Mouse (Mus musculus) right cerebral cortex, adult 2 months (tissue): ENCODE results near the gene Ank3.

ENCODE experiments used
- DNase-seq, 2 experiments: peaks; one replicate each; pipeline ENCODE4 v3.0.0; 2021 to 2022; ENCODE audit warnings: low spot score in 2 of 2

Ank3 gene

DNA sequence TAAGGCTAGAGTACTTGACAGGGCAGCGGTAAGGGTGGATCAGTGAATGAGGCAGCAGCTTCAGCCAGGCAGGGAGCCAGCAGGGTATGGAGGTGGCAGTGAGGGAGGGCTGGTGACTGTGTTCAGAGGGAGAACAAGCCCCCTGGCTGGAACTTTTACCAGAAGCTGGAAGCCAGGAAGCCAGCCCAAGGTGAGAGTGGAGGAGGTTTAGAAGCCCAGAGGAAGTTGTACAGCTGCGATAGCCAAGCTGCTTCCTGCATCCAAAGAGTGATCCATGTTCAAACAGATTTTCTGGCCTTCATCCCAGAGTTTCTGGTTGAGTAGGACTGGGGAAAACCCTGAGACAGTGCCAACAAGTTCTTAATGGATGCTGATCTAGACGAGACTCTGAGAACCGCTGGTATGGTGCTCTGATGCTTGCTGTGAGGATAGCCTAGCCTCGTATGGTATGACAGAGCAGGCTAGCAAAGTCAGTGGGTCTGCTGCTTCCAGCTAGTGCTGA, 213.3 kb downstream of the Ank3 start:
- peak; percentile 50 to 67 for DNase-seq

GRCm38 (mm10) chr10:69616953-69617352, 218.4 kb downstream of the Ank3 start:
- no peak for DNase-seq

- no peak for DNase-seq
These were observed 219.1 kb downstream of the Ank3 start for GRCm38 (mm10) chr10:69617537-69618112.

DNA sequence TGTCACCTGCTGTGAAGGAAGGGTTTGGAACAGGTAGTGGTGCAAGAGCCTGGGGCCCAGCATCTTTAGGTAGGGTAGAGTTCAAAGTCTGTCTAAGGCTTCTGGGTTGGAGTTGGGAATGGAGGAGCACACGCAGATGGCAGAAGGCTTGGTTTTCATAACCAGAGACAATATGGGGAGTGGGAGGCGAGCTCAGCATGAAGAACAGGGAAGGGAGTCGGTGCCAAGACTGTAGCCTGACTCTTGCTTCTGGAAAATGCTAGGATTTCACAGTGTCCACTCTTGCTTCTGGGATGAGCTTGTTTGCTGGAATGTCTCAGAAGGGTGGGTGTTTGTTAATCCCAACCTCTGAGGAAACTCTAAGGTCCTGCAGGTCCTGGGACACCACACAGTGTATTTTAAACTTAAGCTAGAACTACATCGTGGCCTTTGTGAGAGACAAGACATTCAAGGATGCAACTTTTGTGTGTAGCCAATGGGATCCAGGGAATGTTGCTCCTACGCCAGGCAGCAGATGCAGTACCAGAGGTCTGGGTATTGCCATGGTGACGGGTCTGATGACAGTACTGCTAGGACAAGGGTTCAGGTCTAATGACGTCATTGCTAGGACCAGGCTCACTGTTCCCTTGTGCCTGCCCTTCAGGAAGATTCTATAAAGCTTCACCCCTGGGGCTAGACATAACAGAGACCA, 222.3 kb downstream of the Ank3 start:
- DNase-seq, result no peak

- DNase-seq, result no peak
These were observed 229.2 kb downstream of the Ank3 start for GRCm38 (mm10) chr10:69627767-69628166.

DNA sequence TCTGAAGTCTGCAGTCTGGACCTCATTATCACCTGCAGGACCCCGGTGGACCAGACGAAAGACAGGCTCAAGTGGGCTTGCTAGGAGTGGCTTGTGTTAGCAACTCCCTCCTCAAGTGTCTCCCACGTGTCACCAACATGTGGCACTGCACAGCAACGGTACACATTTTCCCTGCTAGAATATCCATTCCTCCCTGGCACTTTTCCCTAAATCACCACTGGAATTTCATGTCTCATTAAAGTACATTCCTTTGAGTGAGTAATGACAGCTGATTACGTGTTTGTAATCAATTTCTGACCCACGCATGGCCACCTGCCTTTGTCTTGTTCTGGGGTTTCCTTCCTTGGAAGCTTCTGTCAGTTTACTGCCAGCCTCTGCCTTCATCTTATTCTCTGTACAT, 230.2 kb downstream of the Ank3 start:
- DNase-seq, result no peak

DNA sequence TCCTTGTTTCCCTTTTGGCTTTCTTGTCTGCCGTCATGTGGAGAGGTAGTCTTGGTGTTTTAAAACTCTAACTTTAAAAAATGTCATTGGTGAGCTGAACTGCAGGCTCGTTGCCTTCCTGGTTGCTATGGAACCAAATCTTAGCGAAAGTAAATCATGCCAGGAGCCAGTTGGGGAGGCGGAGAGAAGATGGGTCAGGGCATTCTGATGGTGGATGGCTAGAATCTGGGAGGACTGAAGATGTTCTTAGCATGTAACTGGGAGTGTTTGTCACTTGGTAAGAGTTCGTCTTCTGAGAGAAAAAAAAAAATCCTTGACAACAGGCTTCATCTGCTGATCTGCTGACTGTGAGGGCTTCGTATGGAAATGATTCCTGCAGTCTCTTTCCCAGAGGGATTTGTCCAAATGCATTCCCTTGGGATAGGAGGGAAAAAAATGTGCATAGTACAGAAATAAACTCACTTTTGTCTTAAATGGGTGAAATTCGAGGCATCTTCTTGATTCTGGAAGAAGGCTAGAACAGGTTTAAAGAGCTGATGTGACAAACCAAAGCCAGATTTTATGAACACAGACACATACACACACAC, 232.3 kb downstream of the Ank3 start:
- DNase-seq, result no peak

DNA sequence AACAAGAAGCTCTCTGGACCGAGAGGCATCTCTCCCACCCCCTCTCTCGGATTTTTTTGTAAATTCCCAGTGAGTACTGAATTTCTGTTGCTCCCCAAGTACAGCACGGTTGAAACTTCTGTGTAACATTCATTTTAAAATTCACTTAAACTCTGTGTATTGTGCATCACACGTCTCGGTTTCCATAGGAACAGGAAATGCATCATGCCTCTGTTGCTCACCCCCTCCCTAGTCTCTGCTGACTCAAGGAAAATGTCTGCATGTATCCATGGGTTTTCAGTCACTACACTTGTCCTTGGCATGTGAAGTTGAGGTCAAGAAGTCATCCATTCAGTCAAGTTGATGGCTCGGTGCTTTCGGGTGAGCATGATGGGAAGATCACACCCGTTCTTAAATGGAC, 234.3 kb downstream of the Ank3 start:
- no peak for DNase-seq

- no peak for DNase-seq
These were observed 236.3 kb downstream of the Ank3 start for GRCm38 (mm10) chr10:69634891-69635290.

DNA sequence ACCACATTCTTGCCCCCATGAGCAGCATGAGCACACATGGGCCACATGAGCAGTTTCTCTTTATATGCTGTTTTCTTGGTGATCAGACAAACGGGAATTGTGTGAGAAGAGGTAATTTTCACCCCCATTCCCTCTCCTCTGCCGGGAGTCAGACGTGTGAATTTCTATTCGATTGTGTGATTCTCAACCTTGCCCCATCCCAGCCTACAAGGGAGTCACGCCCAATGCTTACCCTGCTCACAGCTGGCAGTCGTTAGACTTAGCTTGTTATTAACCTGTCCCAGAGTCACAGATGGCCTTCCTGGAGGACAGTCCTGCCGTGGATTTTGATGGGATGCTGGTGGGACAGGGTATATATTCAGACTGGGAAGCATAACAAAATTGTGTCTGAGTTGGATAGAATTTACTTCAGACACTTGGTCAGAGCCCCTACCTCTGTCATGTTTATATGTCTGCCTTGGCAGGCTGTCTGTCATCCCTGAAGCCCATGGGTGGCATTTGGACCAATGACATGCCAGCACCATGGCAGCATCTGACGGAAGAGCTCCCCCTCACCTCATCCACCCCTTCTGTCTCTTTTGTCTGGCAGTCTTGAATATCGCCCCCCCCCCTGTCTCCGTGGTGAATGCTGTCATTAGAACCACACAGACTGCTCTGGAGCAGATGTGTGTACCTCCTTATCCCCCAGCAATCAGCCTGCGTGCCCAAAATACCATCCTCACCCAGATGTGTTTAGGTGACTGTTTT, 237.5 kb downstream of the Ank3 start:
- DNase-seq, result no peak

- DNase-seq, result no peak
These were observed 240.6 kb downstream of the Ank3 start for GRCm38 (mm10) chr10:69639138-69639537.

DNA sequence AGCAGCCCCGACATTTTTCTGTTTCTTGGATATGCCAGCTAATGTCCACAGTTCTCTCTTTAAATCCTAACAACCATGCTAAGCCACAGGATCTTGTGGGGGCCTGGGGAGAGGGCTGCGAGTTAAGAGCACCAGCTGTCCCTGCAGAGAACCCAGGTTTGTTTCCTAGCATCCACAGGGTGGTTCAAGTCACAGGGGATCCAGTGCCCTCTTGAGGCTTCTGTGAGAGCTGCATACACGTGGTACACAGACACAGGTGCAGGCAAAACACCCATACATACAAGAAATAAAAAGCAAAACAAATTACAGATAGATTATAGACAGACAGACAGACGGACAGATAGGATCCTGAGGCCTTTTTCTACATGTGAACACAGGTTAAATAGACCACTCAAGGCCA, 242.0 kb downstream of the Ank3 start:
- DNase-seq, result no peak

- DNase-seq, result no peak
These were observed 244.9 kb downstream of the Ank3 start for GRCm38 (mm10) chr10:69643481-69643880.

DNA sequence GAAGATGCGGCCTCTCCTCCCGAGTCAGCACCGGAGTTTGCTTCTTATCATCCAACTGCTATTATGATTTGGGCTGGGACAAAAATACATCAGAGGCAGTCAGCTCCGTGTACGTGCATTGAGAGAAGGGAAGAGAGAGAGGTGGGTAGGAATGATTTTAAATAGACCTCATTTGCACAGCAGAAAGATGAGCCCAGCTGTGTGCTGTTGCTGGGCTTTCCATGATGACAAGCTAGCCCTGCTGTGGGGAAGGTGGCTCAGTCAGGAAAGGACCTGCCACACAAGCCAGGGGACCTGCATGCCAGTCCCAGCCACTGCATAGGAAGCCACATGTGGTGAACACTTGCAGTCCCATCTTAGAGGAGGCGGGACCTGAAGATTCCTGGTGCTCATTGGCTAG, 245.4 kb downstream of the Ank3 start:
- no peak for DNase-seq

DNA sequence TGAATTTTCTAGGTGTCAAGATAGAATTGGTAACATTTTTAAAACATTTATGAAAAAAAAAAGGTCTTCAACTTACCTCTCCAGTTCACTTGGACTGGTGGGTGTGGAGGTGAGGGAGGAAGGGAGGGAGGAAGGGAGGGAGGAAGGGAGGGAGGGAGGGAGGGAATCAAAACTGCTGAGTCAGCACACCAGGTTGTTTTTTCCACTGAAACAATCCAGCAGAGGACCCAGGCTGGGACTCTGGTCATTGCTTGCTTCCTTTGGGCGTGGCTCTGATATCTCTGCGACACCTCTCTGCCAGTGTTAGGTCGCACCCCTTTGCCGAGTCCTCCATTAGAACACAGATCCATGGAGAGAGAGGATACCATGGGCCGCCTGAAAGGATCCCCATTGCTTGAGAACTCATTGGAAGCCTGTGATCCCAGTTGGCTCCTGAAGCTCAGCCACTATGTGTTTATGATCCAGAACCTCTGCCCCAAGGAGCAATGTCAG, 246.8 kb downstream of the Ank3 start:
- DNase-seq, result no peak

DNA sequence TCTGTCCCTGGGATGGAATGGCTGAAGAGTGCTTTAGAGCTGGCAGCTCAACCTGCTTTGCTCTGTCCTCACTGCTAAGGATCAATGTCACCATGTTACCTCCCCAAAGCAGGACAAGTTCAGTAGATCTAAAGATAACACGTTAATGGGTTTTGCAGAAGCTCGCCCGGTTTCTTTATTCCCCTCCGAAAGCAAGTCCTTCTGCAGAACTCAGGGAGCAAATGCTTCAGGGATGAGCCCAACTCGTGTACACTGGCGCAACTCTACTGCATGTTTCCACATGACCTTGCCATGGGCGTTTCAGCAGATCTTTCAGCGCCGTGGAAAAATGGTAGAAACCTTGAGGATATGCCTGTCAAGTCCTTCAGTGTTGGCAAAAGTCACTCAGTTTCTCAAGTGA, 247.4 kb downstream of the Ank3 start:
- DNase-seq, result no peak

GRCm38 (mm10) chr10:69650074-69650473, 251.5 kb downstream of the Ank3 start:
- DNase-seq, result no peak

DNA sequence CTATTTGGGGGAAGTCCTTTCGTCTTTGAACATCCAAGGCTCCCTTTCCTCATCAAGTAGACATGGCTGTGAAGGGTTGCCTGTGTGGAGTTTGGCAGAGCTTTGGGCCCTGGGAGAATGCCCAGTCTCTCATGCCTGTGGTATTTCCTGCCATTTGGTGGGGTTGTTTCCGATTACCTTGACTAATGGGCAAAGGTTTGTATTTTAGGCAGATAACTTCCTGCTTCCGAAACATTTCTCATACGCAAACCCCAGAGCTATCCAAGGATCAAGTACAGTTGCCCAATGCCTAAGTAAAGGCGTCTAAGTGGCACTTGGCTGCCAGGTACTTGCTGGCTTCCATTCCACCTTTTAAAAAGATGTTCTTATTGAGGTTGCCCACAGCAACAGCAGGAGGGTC, 254.1 kb downstream of the Ank3 start:
- DNase-seq, result no peak

GRCm38 (mm10) chr10:69653121-69653677, 254.6 kb downstream of the Ank3 start:
- no peak for DNase-seq

- no peak for DNase-seq
These were observed 255.6 kb downstream of the Ank3 start for GRCm38 (mm10) chr10:69654176-69654575.

- DNase-seq, result peak; percentile 65 to 83
These were observed 256.5 kb downstream of the Ank3 start for GRCm38 (mm10) chr10:69654866-69655633.
